Mouse (Mus musculus): ENCODE measurements around the gene Celsr3. TPM values are rescaled to one million over a fixed set of nuclear protein-coding genes. Genes with fewer than 3 reads are reported as not detected.

Celsr3 gene
- polyA plus RNA-seq, 1 experiment, result 77.1 TPM

DNA sequence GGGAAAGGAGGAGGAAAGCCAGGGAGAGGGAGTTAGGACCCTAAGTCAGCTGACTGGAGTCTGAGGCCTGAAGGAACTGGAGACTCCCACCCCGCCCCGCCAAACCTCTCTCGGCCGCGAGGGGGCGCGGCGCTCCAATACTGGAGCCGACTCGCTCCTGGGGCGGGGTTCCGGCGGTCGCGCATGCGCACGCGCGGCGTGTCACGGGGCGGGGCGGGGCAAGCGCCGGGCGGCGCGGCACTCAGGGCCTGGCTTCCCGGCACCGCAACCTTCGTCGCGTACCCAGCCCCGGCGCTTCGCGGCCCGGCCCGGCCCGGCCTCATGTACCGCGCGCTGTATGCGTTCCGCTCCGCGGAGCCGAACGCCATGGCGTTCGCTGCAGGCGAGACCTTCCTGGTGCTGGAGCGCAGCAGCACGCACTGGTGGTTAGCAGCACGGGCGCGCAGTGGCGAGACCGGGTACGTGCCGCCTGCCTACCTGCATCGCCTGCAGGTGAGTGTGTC, 17.9 kb upstream of the Celsr3 start, which contains the start of gene Nckipsd:
Nckipsd (plus strand) TSS at position 206 of the 503 bp plus-strand sequence.
- WGBS, result under 1% methylated on average over 62 of the region's 62 CpGs
- DNase-seq, result peak; percentile 92 to 96
- Histone ChIP-seq H3K4me3 (replicated peaks; ENCODE audit: insufficient read depth, low read depth, low read length) (peak within 1 kb of the TSS; percentile 87), H3K27me3 (ENCODE audit: control insufficient read depth, insufficient read depth, low read length) (no peaks in the 10 kb centered on the region), H3K27ac (ENCODE audit: insufficient read depth, low read length) (peak within 1 kb of the TSS; percentile 59; the same call in 1 of the 2 replicates), H3K4me1 (ENCODE audit: control insufficient read depth, insufficient read depth, low read length) (peaks cover 32% of the 10 kb centered on the region)
- TF ChIP-seq CTCF (IDR thresholded peaks at IDR 0.05; ENCODE audit: borderline replicate concordance, insufficient read depth, low read depth, low read length) (peak; percentile 72; the same call in 1 of the 2 replicates), POLR2A (IDR thresholded peaks at IDR 0.05; ENCODE audit: borderline replicate concordance, insufficient read depth, low read length) (peak; percentile 69; the same call in 1 of the 2 replicates)

DNA sequence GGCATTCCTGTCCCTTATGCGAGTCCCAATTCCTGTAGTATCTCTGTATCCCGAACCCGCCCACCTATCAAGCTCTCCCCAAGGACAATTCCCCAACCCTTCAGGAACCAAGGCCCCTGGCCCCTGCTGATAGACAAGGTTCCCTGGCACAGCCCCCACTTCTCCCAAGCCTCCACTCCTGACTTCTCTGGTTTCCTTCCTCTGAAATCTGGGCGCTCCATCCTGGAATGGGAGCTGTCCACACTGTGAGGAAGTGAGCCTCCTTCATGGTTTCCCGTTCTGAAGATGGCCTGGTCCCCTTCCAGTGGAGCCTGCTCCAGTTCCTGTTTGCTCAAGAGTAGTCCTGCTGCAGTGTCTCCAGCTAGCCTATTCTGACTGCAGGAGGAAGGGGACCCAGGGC, 16.9 kb upstream of the Celsr3 start:
- 54% methylated on average over 5 of the region's 5 CpGs for WGBS
- TF ChIP-seq POLR2A (IDR thresholded peaks at IDR 0.05; ENCODE audit: borderline replicate concordance, insufficient read depth, low read length) (no peak), CTCF (IDR thresholded peaks at IDR 0.05; ENCODE audit: borderline replicate concordance, insufficient read depth, low read depth, low read length) (no peak)
- peak in 1 of 2 experiments; percentile 20 for DNase-seq
- H3K27ac ChIP-seq (ENCODE audit: insufficient read depth, low read length), result no peak overlapping the region
- H3K4me3 ChIP-seq (replicated peaks; ENCODE audit: insufficient read depth, low read depth, low read length), result peak overlapping the region; percentile 87
- no peaks in the 10 kb centered on the region for H3K27me3 ChIP-seq (ENCODE audit: control insufficient read depth, insufficient read depth, low read length)
- H3K4me1 ChIP-seq (ENCODE audit: control insufficient read depth, insufficient read depth, low read length), result peaks cover 32% of the 10 kb centered on the region

DNA sequence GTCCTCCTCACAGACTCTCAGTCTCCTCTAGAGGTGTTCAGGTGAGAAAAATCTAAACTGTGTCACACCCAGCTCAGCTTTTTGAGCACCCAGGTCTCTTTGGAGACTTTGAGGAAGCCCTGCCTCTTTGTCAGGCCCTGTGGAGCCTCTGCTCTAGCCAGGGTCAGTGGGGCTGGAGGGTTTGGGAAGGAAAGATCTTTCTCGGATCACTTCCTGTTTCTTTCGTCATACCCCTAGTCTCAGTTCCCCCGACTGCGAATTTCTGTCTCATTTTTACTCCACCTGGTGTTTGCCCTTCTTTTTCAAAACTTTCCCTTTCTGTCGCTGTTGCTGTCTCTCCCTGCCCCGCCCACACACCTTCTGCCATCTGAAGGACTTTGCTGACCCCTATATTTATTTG, 16.4 kb upstream of the Celsr3 start:
- no peak for TF ChIP-seq POLR2A (IDR thresholded peaks at IDR 0.05; ENCODE audit: borderline replicate concordance, insufficient read depth, low read length)
- TF ChIP-seq CTCF (IDR thresholded peaks at IDR 0.05; ENCODE audit: borderline replicate concordance, insufficient read depth, low read depth, low read length), result no peak
- Histone ChIP-seq H3K4me1 (ENCODE audit: control insufficient read depth, insufficient read depth, low read length) (peaks cover 32% of the 10 kb centered on the region), H3K27ac (ENCODE audit: insufficient read depth, low read length) (no peak overlapping the region)

DNA sequence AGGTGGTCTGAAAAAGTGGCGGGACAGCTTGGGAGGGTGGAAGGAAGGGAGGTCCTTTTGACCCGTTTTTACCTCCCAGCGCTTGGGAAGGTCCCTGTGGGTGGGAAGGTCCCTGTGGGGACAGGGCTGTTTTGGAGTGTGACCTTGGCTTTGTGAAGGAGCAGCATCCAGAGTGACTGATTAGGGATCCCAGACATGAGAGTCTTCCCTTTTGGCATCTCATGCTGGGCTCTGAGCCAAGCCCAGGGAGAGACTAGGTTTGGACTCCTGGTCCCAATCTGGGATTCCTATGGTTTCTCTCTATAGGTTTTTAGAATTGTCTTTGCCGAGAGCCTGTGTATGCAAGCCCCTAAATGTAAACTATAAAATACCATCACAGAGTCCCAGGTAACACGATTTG, 15.6 kb upstream of the Celsr3 start:
- H3K27me3 ChIP-seq (ENCODE audit: control insufficient read depth, insufficient read depth, low read length), result no peaks in the 10 kb centered on the region
- TF ChIP-seq CTCF (IDR thresholded peaks at IDR 0.05; ENCODE audit: borderline replicate concordance, insufficient read depth, low read depth, low read length), result no peak
- no peak for TF ChIP-seq POLR2A (IDR thresholded peaks at IDR 0.05; ENCODE audit: borderline replicate concordance, insufficient read depth, low read length)
- H3K4me1 ChIP-seq (ENCODE audit: control insufficient read depth, insufficient read depth, low read length), result peaks cover 32% of the 10 kb centered on the region
- 51% methylated on average over 5 of the region's 5 CpGs for WGBS
- H3K27ac ChIP-seq (ENCODE audit: insufficient read depth, low read length), result no peak overlapping the region
- no peak overlapping the region for H3K4me3 ChIP-seq (replicated peaks; ENCODE audit: insufficient read depth, low read depth, low read length)
- DNase-seq, result peak in 1 of 2 experiments; percentile 34

More for the DNA sequence above, 16.4 kb upstream of the Celsr3 start:
- H3K27me3 ChIP-seq (ENCODE audit: control insufficient read depth, insufficient read depth, low read length), result no peaks in the 10 kb centered on the region
- WGBS, result 79% methylated on average over 6 of the region's 6 CpGs
- DNase-seq, result no peak
- H3K4me3 ChIP-seq (replicated peaks; ENCODE audit: insufficient read depth, low read depth, low read length), result no peak overlapping the region

DNA sequence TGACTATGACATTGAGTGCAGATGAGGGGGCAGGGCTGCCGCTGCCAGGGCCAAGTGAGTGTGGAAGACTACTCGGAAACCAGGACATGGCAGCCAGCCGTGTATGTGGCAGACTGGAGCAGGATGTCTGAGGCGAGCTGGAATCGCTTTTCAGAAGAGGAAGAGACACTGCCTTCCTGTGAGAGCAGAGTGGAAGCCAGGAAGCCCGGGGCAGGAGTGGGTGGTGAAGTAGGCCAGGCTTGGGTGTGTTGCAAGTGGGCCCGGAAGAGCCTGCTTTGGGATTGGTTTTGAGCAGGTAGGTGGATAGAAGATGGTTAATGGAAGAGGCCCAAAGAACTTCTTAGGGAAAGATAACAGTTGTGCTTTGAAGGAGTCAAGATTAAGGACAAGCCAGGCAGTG, 10.6 kb upstream of the Celsr3 start:
- Histone ChIP-seq H3K4me3 (replicated peaks; ENCODE audit: insufficient read depth, low read depth, low read length) (no peak overlapping the region), H3K27me3 (ENCODE audit: control insufficient read depth, insufficient read depth, low read length) (no peaks in the 10 kb centered on the region), H3K27ac (ENCODE audit: insufficient read depth, low read length) (no peak overlapping the region), H3K4me1 (ENCODE audit: control insufficient read depth, insufficient read depth, low read length) (peaks cover under 1% of the 10 kb centered on the region; the same call in 1 of the 2 replicates)
- TF ChIP-seq POLR2A (IDR thresholded peaks at IDR 0.05; ENCODE audit: borderline replicate concordance, insufficient read depth, low read length) (no peak), CTCF (IDR thresholded peaks at IDR 0.05; ENCODE audit: borderline replicate concordance, insufficient read depth, low read depth, low read length) (no peak)
- WGBS, result 85% methylated on average over 7 of the region's 7 CpGs
- no peak for DNase-seq

DNA sequence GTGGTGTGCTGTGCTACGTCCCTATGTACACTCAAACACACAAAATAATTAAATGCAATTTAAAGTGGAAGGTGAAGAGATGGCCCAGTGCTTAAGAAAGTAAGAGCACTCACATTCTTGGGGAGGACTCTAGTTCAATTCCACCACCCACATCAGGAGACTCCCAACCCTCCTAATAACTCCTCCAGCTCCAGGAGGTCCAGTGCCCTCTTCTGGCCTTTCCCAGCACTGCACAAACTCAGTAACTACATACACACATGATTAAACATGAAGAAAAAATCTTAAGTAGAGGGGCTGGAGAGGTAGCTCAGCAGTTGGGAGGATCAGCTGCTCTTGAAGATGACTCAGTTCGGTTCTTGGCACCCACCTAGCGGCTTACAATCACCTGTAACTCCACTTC, 6.6 kb upstream of the Celsr3 start:
- no peak overlapping the region for H3K27ac ChIP-seq (ENCODE audit: insufficient read depth, low read length)
- TF ChIP-seq CTCF (IDR thresholded peaks at IDR 0.05; ENCODE audit: borderline replicate concordance, insufficient read depth, low read depth, low read length), result peak; percentile 82
- no peak for TF ChIP-seq POLR2A (IDR thresholded peaks at IDR 0.05; ENCODE audit: borderline replicate concordance, insufficient read depth, low read length)
- H3K27me3 ChIP-seq (ENCODE audit: control insufficient read depth, insufficient read depth, low read length), result no peaks in the 10 kb centered on the region
- WGBS, result 52% methylated on average over 3 of the region's 3 CpGs
- peaks cover 4% of the 10 kb centered on the region for H3K4me1 ChIP-seq (ENCODE audit: control insufficient read depth, insufficient read depth, low read length)
- H3K4me3 ChIP-seq (replicated peaks; ENCODE audit: insufficient read depth, low read depth, low read length), result no peak overlapping the region
- peak; percentile 54 to 69 for DNase-seq

DNA sequence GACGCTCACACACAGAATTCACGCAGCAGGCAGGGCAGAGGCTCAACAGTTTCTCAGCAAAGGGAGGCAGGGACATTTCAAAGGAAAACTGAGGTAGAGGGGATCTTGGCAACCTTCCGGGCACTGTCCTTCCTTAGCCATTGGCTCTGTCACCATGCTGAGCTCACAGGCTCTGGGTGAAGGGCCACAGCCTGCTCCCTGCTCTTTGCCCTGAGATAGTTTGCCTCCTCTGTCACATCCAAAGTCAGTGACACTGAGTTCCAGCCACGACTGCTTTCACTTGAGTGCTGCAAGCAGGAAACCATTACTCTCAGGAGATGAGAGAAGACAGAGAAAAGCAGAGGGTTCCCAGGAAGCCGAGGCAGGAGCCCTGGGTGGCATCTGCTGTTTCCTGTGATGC, 6.0 kb upstream of the Celsr3 start:
- DNase-seq, result no peak
- Histone ChIP-seq H3K27ac (ENCODE audit: insufficient read depth, low read length) (no peak overlapping the region), H3K4me3 (replicated peaks; ENCODE audit: insufficient read depth, low read depth, low read length) (no peak overlapping the region), H3K27me3 (ENCODE audit: control insufficient read depth, insufficient read depth, low read length) (no peaks in the 10 kb centered on the region), H3K4me1 (ENCODE audit: control insufficient read depth, insufficient read depth, low read length) (peaks cover 4% of the 10 kb centered on the region)
- WGBS, result 72% methylated on average over 5 of the region's 5 CpGs
- no peak for TF ChIP-seq POLR2A (IDR thresholded peaks at IDR 0.05; ENCODE audit: borderline replicate concordance, insufficient read depth, low read length)
- no peak for TF ChIP-seq CTCF (IDR thresholded peaks at IDR 0.05; ENCODE audit: borderline replicate concordance, insufficient read depth, low read depth, low read length)

DNA sequence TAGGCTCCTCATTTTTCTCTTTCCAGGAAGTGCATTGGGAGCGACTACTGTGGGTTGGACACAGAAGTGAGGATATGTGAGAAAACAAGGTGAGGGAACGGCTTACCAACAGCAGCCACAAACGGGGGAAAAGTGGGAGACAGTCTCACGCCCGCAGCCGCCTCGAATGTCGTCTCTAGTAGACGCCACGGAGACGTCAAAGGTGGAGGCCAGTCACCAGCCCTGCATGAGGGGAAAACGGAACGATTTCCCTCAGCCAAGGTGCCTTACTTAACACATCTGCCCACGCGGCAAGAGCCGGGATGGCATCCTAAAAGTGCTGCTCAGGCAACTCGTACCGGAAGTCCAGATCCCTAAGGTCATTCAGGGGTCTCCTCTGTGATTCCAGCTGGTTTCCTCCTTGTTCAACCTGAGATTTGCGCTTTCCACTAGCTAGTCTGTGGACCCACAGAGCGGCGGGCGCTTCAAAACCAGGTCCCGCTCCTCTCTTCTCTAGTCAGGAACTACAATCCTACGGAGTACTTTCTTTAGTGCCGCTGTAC, 1.9 kb upstream of the Celsr3 start:
- 2% methylated on average over 25 of the region's 25 CpGs for WGBS
- peaks cover 22% of the 10 kb centered on the region for H3K4me1 ChIP-seq (ENCODE audit: control insufficient read depth, insufficient read depth, low read length)
- peak overlapping the region; percentile 95 for H3K4me3 ChIP-seq (replicated peaks; ENCODE audit: insufficient read depth, low read depth, low read length)
- no peak for DNase-seq
- peak overlapping the region; percentile 75 for H3K27ac ChIP-seq (ENCODE audit: insufficient read depth, low read length)
- TF ChIP-seq POLR2A (IDR thresholded peaks at IDR 0.05; ENCODE audit: borderline replicate concordance, insufficient read depth, low read length), result no peak
- TF ChIP-seq CTCF (IDR thresholded peaks at IDR 0.05; ENCODE audit: borderline replicate concordance, insufficient read depth, low read depth, low read length), result 0 out of 2 replicates have a peak, but pooled peaks have one; percentile 22
- H3K27me3 ChIP-seq (ENCODE audit: control insufficient read depth, insufficient read depth, low read length), result no peaks in the 10 kb centered on the region

Data from cerebellum, adult 2 months (tissue).